Comparison of ENCODE assay signal across 28 mouse cellular contexts in the genomic region with DNA sequence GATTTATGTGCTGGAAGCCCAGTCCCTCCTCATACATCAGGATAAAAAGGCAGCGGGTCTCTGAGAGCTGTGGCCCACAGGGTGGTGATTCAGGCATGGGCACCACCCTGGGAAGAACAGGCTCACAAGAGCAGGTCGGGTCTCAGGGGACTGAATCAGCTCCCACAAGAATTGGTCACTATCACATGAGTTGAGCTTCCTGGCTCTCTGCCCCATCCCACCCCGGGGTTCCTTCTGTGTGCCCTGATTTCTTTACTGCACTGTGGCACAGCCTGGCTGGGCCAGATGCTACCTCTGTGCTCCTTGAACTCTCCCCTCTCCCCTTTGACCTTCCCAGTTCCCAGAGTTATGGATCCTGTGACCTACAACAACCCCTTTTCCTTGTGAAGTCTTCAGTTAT. TPM values are rescaled to one million over a fixed set of nuclear protein-coding genes. Genes with fewer than 3 reads are reported as not detected.
A peak's percentile ranks its signal among the peaks of the same experiment; 100 is the strongest.
DNase-seq lines count a peak whose midpoint lies in the region; ATAC-seq and TF ChIP-seq lines count a peak whose summit lies in the region.
"Had no signal": no experiment of that assay in that cellular context is flagged by ENCODE, and none has a peak within 500 bp of the region (broad histone marks: within the 10 kb centered on the region; RNA-seq: fewer than 3 reads in every experiment).

No protein-coding gene starts in this region.

- H3K9me3 ChIP-seq in heart, embryonic 12.5 days (replicated peaks): no peaks in the 10 kb centered on the region
- H3K9me3 ChIP-seq in lung, postnatal 0 days (ENCODE audit: low read length): no peaks in the 10 kb centered on the region
- H3K9me3 ChIP-seq: embryonic facial prominence, embryonic 13.5 days; forebrain, embryonic 12.5 days; heart, embryonic 10.5 days; liver, embryonic 13.5 days; midbrain, embryonic 15.5 days; neural tube, embryonic 13.5 days had no signal

- no peak for ATAC-seq in cerebellum, adult (ENCODE audit: insufficient number of reproducible peaks, low FRiP score, low TSS enrichment)
- no peak for ATAC-seq in heart, embryonic 12.5 days (ENCODE audit: insufficient number of reproducible peaks, low FRiP score)
- ATAC-seq in lung, postnatal 0 days: no peak
- ATAC-seq: hindbrain, postnatal 0 days; intestine, embryonic 16.5 days; midbrain, embryonic 15.5 days had no signal

- H3K79me2 ChIP-seq in C2C12 (ENCODE audit: control insufficient read depth, insufficient read depth): peaks cover 98% of the 10 kb centered on the region

- TF ChIP-seq POLR2A in cortical plate, adult 2 months (IDR thresholded peaks at IDR 0.05; ENCODE audit: extremely low read depth, insufficient read depth, low read length): no peak

- no peak overlapping the region for H3K9ac ChIP-seq in heart, embryonic 12.5 days
- no peak overlapping the region for H3K9ac ChIP-seq in lung, postnatal 0 days (replicated peaks; ENCODE audit: low read depth)
- H3K9ac ChIP-seq: embryonic facial prominence, embryonic 13.5 days; forebrain, embryonic 12.5 days; liver, embryonic 13.5 days; lung, embryonic 14.5 days; midbrain, embryonic 15.5 days had no signal

- TF ChIP-seq EP300 in lung, postnatal 0 days (IDR thresholded peaks at IDR 0.05): no peak

- DNase-seq in cerebellum, adult 11-12 months: peak; percentile 48
- DNase-seq in heart, adult 11 months: peak; percentile 90
- DNase-seq in lung, postnatal 0 days (ENCODE audit: low spot score): no peak
- no peak for DNase-seq in left cerebral cortex, adult 2 months (ENCODE audit: extremely low spot score in 1 of 2, low spot score in 2 of 2)
- DNase-seq: adrenal gland, postnatal 10 days; kidney, postnatal 25 days; layer of hippocampus, adult 9-11 months; liver, embryonic 13.5 days; lung, embryonic 14.5 days; lung, postnatal 36 days; retina, postnatal 1 day; right cerebral cortex, postnatal 25 days; thymus, postnatal 4 days had no signal

- no peak overlapping the region for H3K4me3 ChIP-seq in heart, embryonic 12.5 days
- no peak overlapping the region for H3K4me3 ChIP-seq in C2C12 (ENCODE audit: insufficient read depth, poor library complexity, severe bottlenecking)
- no peak overlapping the region for H3K4me3 ChIP-seq in cortical plate, adult 2 months (ENCODE audit: insufficient read depth, low read length)
- no peak overlapping the region for H3K4me3 ChIP-seq in lung, postnatal 0 days (ENCODE audit: low read depth, low read length)
- H3K4me3 ChIP-seq in left cerebral cortex, adult 2 months: no peak overlapping the region
- H3K4me3 ChIP-seq: embryonic facial prominence, embryonic 13.5 days; erythroblast, embryonic 14.5 days; forebrain, embryonic 12.5 days; heart, embryonic 10.5 days; liver, embryonic 13.5 days; midbrain, embryonic 15.5 days; neural tube, embryonic 13.5 days had no signal

- WGBS in heart, embryonic 12.5 days: 52% methylated on average over 3 of the region's 3 CpGs
- WGBS in lung, postnatal 0 days: 55% methylated on average over 3 of the region's 3 CpGs

- H3ac ChIP-seq in C2C12 (ENCODE audit: control insufficient read depth, insufficient read length, low read depth): no peak overlapping the region

- H3K4me1 ChIP-seq in heart, embryonic 12.5 days (replicated peaks): peaks cover 18% of the 10 kb centered on the region
- peaks cover 23% of the 10 kb centered on the region for H3K4me1 ChIP-seq in cortical plate, adult 2 months (ENCODE audit: control insufficient read depth, insufficient read depth, low read length)
- no peaks in the 10 kb centered on the region; the same call in 1 of the 2 replicates for H3K4me1 ChIP-seq in lung, postnatal 0 days (ENCODE audit: insufficient read depth, low read depth, low read length)

- no peak overlapping the region for H3K27ac ChIP-seq in heart, embryonic 12.5 days (ENCODE audit: poor library complexity, severe bottlenecking)
- peak overlapping the region; percentile 8; the same call in 1 of the 2 replicates for H3K27ac ChIP-seq in cortical plate, adult 2 months (ENCODE audit: insufficient read depth, low read length)
- no peak overlapping the region for H3K27ac ChIP-seq in lung, postnatal 0 days (ENCODE audit: low read length)
- no peak overlapping the region for H3K27ac ChIP-seq in left cerebral cortex, adult 2 months
- H3K27ac ChIP-seq: embryonic facial prominence, embryonic 13.5 days; forebrain, embryonic 12.5 days; heart, embryonic 10.5 days; hindbrain, postnatal 0 days; liver, embryonic 13.5 days; midbrain, embryonic 15.5 days; neural tube, embryonic 13.5 days had no signal

- H3K36me3 ChIP-seq in heart, embryonic 12.5 days: no peaks in the 10 kb centered on the region
- H3K36me3 ChIP-seq in C2C12 (ENCODE audit: control insufficient read depth, insufficient read depth): no peaks in the 10 kb centered on the region
- no peaks in the 10 kb centered on the region for H3K36me3 ChIP-seq in lung, postnatal 0 days (ENCODE audit: insufficient read depth, low read length)
- H3K36me3 ChIP-seq: embryonic facial prominence, embryonic 13.5 days; heart, embryonic 10.5 days; liver, embryonic 13.5 days; midbrain, embryonic 15.5 days; neural tube, embryonic 13.5 days had no signal

- no peaks in the 10 kb centered on the region for H3K27me3 ChIP-seq in heart, embryonic 12.5 days (replicated peaks)
- no peaks in the 10 kb centered on the region for H3K27me3 ChIP-seq in C2C12 (ENCODE audit: control insufficient read depth, insufficient read depth, insufficient read length)
- H3K27me3 ChIP-seq in lung, postnatal 0 days (replicated peaks; ENCODE audit: insufficient read depth, low read length): no peaks in the 10 kb centered on the region
- H3K27me3 ChIP-seq: embryonic facial prominence, embryonic 13.5 days; forebrain, embryonic 12.5 days; midbrain, embryonic 15.5 days; neural tube, embryonic 13.5 days had no signal

- intact Hi-C loops in left cerebral cortex, adult 2 months (cut with DNase I): no loop called here

- peaks cover 82% of the 10 kb centered on the region for H3K79me3 ChIP-seq in C2C12 (ENCODE audit: low read depth)

- no peak overlapping the region for H3K4me2 ChIP-seq in heart, embryonic 12.5 days
- H3K4me2 ChIP-seq in lung, postnatal 0 days (replicated peaks; ENCODE audit: low read depth, low read length): no peak overlapping the region
- H3K4me2 ChIP-seq: embryonic facial prominence, embryonic 13.5 days; forebrain, embryonic 12.5 days; liver, embryonic 13.5 days; lung, embryonic 14.5 days; midbrain, embryonic 15.5 days; neural tube, embryonic 13.5 days had no signal

- TF ChIP-seq CTCF in C2C12 (IDR thresholded peaks at IDR 0.05; ENCODE audit: control insufficient read depth, insufficient read depth, insufficient read length): no peak
- no peak for TF ChIP-seq CTCF in cortical plate, adult 2 months (IDR thresholded peaks at IDR 0.05; ENCODE audit: extremely low read depth, insufficient read depth, low read length)
- TF ChIP-seq CTCF in lung, postnatal 0 days (IDR thresholded peaks at IDR 0.05): no peak
- TF ChIP-seq CTCF in left cerebral cortex, adult 2 months (IDR thresholded peaks at IDR 0.05): no peak

TF ChIP-seq in C2C12, 6 proteins besides CTCF, POLR2A, EP300 and RAD21:
- TF ChIP-seq MYOG (IDR thresholded peaks at IDR 0.05; ENCODE audit: control insufficient read depth, extremely low read depth, insufficient read length) (no peak), FOSL1 (IDR thresholded peaks at IDR 0.05; ENCODE audit: insufficient read depth, low read length, poor library complexity, severe bottlenecking) (no peak), USF1 (IDR thresholded peaks at IDR 0.05; ENCODE audit: low read depth) (peak; percentile 8), MYOD1 (IDR thresholded peaks at IDR 0.05; ENCODE audit: control insufficient read depth, insufficient read length, low read depth) (peak; percentile 22), MAX (IDR thresholded peaks at IDR 0.05) (peak; percentile 53)
TF ChIP-seq in C2C12: peak in this region for 3.

RNA-seq across cellular contexts. Expression of a gene that starts 6.4 kb away (rescaled TPM):
- polyA plus RNA-seq in heart, embryonic 12.5 days (2016; fragmentation: Nextera tagmentation; extraction: Ambion mirVana): 3.7 and 4.8 TPM in 2 replicates
- polyA plus RNA-seq in C2C12 (2012; fragmentation: generic; extraction: Trizol): 64.3 TPM
- 150 and 151 TPM in 2 replicates for polyA plus RNA-seq in cortical plate, adult 2 months (2012; rRNA removed)
- 1.9 and 2.2 TPM in 2 replicates for polyA plus RNA-seq in lung, postnatal 0 days (2015; fragmentation: Nextera tagmentation; extraction: Ambion mirVana)
- total RNA-seq in left cerebral cortex, adult 2 months (2021): 10 to 100 TPM; 89.7 to 91.7 TPM

RNA-seq across cellular contexts. Expression of a gene that starts 10.3 kb away (rescaled TPM):
- polyA plus RNA-seq in heart, embryonic 12.5 days (2016; fragmentation: Nextera tagmentation; extraction: Ambion mirVana): 9.3 and 10.2 TPM in 2 replicates
- polyA plus RNA-seq in C2C12 (2012; fragmentation: generic; extraction: Trizol): 56.7 TPM
- polyA plus RNA-seq in cortical plate, adult 2 months (2012; rRNA removed): 204 and 230 TPM in 2 replicates
- 12.3 and 12.6 TPM in 2 replicates for polyA plus RNA-seq in lung, postnatal 0 days (2015; fragmentation: Nextera tagmentation; extraction: Ambion mirVana)
- total RNA-seq in left cerebral cortex, adult 2 months (2021): 100 to 1,000 TPM; 297 to 305 TPM

RNA-seq across cellular contexts. Expression of a gene that starts 20.8 kb away (rescaled TPM):
- polyA plus RNA-seq in heart, embryonic 12.5 days (2016; fragmentation: Nextera tagmentation; extraction: Ambion mirVana): 30.1 and 32.0 TPM in 2 replicates
- 12.8 TPM for polyA plus RNA-seq in C2C12 (2012; fragmentation: generic; extraction: Trizol)
- 154 and 169 TPM in 2 replicates for polyA plus RNA-seq in cortical plate, adult 2 months (2012; rRNA removed)
- 0.26 and 0.45 TPM in 2 replicates for polyA plus RNA-seq in lung, postnatal 0 days (2015; fragmentation: Nextera tagmentation; extraction: Ambion mirVana)
- total RNA-seq in left cerebral cortex, adult 2 months (2021): 10 to 100 TPM; 48.9 to 57.9 TPM
- total RNA-seq: hematopoietic stem cell, adult 5-6 weeks; megakaryocyte-erythroid progenitor cell, adult 5-6 weeks had no signal
- polyA plus RNA-seq: activated CD4-positive, CD25-positive, alpha-beta regulatory T cell, adult 4 months; erythroblast, embryonic 14.5 days; intestine, embryonic 16.5 days had no signal

RNA-seq across cellular contexts. Expression of a gene that starts 31.9 kb away (rescaled TPM):
- polyA plus RNA-seq in heart, embryonic 12.5 days (2016; fragmentation: Nextera tagmentation; extraction: Ambion mirVana): 0.72 and 1.4 TPM in 2 replicates
- 1.5 TPM for polyA plus RNA-seq in C2C12 (2012; fragmentation: generic; extraction: Trizol)
- polyA plus RNA-seq in cortical plate, adult 2 months (2012; rRNA removed): 0.64 and 0.77 TPM in 2 replicates
- polyA plus RNA-seq in lung, postnatal 0 days (2015; fragmentation: Nextera tagmentation; extraction: Ambion mirVana): 4.1 and 4.3 TPM in 2 replicates
- 1 to 10 TPM; 1.4 to 1.7 TPM for total RNA-seq in left cerebral cortex, adult 2 months (2021)

RNA-seq across cellular contexts. Expression of a gene that starts 32.7 kb away (rescaled TPM):
- polyA plus RNA-seq in heart, embryonic 12.5 days (2016; fragmentation: Nextera tagmentation; extraction: Ambion mirVana): 29.4 and 30.2 TPM in 2 replicates
- polyA plus RNA-seq in C2C12 (2012; fragmentation: generic; extraction: Trizol): 18.2 TPM
- 6.8 and 7.2 TPM in 2 replicates for polyA plus RNA-seq in cortical plate, adult 2 months (2012; rRNA removed)
- polyA plus RNA-seq in lung, postnatal 0 days (2015; fragmentation: Nextera tagmentation; extraction: Ambion mirVana): 27.4 and 32.9 TPM in 2 replicates
- 1 to 10 TPM; 3.6 to 5.0 TPM for total RNA-seq in left cerebral cortex, adult 2 months (2021)

Comparison
In these comparisons a context has a peak if more than half of its experiments do, and no peak if none do; other contexts are left out.
1. DNase-seq: peak in cerebellum, adult 11-12 months (single experiment) and heart, adult 11 months (single experiment); none in lung, postnatal 0 days (single experiment) and left cerebral cortex, adult 2 months (0 of 2).
2. RNA of a gene that starts 6.4 kb away (polyA plus RNA-seq): 150 to 151 TPM in cortical plate, adult 2 months and 64.3 TPM in C2C12 (single experiment); 3.7 to 4.8 TPM in heart, embryonic 12.5 days and 1.9 to 2.2 TPM in lung, postnatal 0 days; every median in the first group is over 10 times any median in the second.